Mouse (Mus musculus): ENCODE data around the gene Pick1. TPM values are rescaled to one million over a fixed set of nuclear protein-coding genes. Genes with fewer than 3 reads are reported as not detected.

Gene Pick1
- total RNA-seq, 1 experiment = 61.0 TPM

DNA sequence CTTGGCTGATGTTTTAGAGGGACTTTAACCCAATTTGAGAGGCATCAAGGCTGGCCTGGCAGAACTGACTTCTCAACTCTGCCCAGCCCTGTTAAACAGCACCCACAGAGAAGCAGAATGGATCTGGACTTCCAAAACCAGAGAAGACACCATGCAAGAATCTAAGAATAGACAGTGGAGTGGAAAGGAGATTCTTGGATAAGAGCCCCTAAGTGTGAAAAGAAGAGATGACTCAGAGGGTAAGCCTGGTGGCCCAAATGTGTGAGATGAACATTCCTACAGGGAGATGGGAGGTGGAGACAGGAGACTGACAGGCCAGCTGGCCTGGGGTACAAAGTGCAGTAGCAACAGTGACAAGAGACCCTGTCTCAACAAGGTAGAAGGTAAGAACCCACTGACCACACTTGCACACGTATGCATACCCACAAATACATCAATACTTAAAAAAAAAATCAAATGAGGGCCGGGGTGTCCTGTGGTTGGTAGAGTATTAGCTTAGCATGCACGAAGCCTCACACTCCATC is 33.9 kb downstream of the Pick1 start:
- Histone ChIP-seq H3K27ac (ENCODE audit: insufficient read depth, low read depth, low read length, poor library complexity, severe bottlenecking) (no peak overlapping the region), H3K4me1 (ENCODE audit: control insufficient read depth in 2 of 2, insufficient read depth in 2 of 2, low read length in 2 of 2, poor library complexity in 1 of 2) (peaks cover 2% of the 10 kb centered on the region in 2 experiments; a peak in 2 of 4 replicates), H3K4me3 (ENCODE audit: insufficient read depth in 1 of 2, low read depth in 1 of 2, low read length in 2 of 2, poor library complexity in 1 of 2, severe bottlenecking in 1 of 2) (no peak overlapping the region), H3K9me3 (ENCODE audit: control insufficient read depth, insufficient read depth, low read depth, low read length) (no peaks in the 10 kb centered on the region), H3K36me3 (ENCODE audit: control insufficient read depth, insufficient read depth, low read length, poor library complexity, severe bottlenecking) (no peaks in the 10 kb centered on the region), H3K9ac (ENCODE audit: insufficient read depth, low read depth, low read length, poor library complexity, severe bottlenecking) (no peak overlapping the region)
- TF ChIP-seq HCFC1 (IDR thresholded peaks at IDR 0.05; ENCODE audit: borderline replicate concordance, insufficient read depth, low read length) = no peak
- TF ChIP-seq CHD2 (IDR thresholded peaks at IDR 0.05; ENCODE audit: low read depth, low read length) = no peak
- no peak for TF ChIP-seq ZC3H11A (IDR thresholded peaks at IDR 0.05; ENCODE audit: borderline replicate concordance, low read depth, low read length)
- no peak for TF ChIP-seq MAFK (IDR thresholded peaks at IDR 0.05; ENCODE audit: insufficient read depth, low read depth, low read length)
- no peak for TF ChIP-seq ZNF384 (IDR thresholded peaks at IDR 0.05; ENCODE audit: low read depth, low read length)
- no peak for DNase-seq (ENCODE audit: low read depth, low spot score)
- in situ Hi-C loops (cut with MboI; ENCODE audit: low sequenced_read_pairs in 2 of 2, unreplicated experiment in 2 of 2) = no loop called here

DNA sequence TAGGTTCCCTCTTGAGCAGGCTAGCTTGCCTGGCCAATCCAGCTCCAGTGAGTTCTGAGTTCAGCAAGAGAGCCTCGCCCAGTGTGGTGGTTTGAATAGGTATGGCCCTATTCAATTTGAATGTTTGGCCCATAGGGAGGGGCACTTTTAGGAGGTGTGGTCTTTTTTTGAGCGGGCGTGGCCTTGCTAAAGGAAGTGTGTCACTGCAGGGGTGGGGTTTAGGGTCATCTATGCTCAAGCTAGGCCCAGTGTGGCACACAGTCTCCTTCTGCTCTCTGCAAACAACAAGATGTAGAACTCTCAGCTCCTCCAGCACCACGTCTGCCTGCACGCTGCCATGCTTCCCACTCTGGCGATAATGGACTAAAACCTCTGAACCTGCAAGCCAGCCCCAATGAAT is 34.8 kb downstream of the Pick1 start:
- TF ChIP-seq ZC3H11A (IDR thresholded peaks at IDR 0.05; ENCODE audit: borderline replicate concordance, low read depth, low read length) (no peak), MAFK (IDR thresholded peaks at IDR 0.05; ENCODE audit: insufficient read depth, low read depth, low read length) (no peak), CHD2 (IDR thresholded peaks at IDR 0.05; ENCODE audit: low read depth, low read length) (no peak), ZNF384 (IDR thresholded peaks at IDR 0.05; ENCODE audit: low read depth, low read length) (no peak), HCFC1 (IDR thresholded peaks at IDR 0.05; ENCODE audit: borderline replicate concordance, insufficient read depth, low read length) (no peak)
- Histone ChIP-seq H3K9ac (ENCODE audit: insufficient read depth, low read depth, low read length, poor library complexity, severe bottlenecking) (no peak overlapping the region), H3K9me3 (ENCODE audit: control insufficient read depth, insufficient read depth, low read depth, low read length) (no peaks in the 10 kb centered on the region), H3K27ac (ENCODE audit: insufficient read depth, low read depth, low read length, poor library complexity, severe bottlenecking) (no peak overlapping the region), H3K4me1 (ENCODE audit: control insufficient read depth in 2 of 2, insufficient read depth in 2 of 2, low read length in 2 of 2, poor library complexity in 1 of 2) (peaks cover 2% of the 10 kb centered on the region in 2 experiments; a peak in 2 of 4 replicates), H3K36me3 (ENCODE audit: control insufficient read depth, insufficient read depth, low read length, poor library complexity, severe bottlenecking) (no peaks in the 10 kb centered on the region), H3K4me3 (ENCODE audit: insufficient read depth in 1 of 2, low read depth in 1 of 2, low read length in 2 of 2, poor library complexity in 1 of 2, severe bottlenecking in 1 of 2) (no peak overlapping the region)
- in situ Hi-C loops (cut with MboI; ENCODE audit: low sequenced_read_pairs in 2 of 2, unreplicated experiment in 2 of 2) = no loop called here
- no peak for DNase-seq (ENCODE audit: low read depth, low spot score)

DNA sequence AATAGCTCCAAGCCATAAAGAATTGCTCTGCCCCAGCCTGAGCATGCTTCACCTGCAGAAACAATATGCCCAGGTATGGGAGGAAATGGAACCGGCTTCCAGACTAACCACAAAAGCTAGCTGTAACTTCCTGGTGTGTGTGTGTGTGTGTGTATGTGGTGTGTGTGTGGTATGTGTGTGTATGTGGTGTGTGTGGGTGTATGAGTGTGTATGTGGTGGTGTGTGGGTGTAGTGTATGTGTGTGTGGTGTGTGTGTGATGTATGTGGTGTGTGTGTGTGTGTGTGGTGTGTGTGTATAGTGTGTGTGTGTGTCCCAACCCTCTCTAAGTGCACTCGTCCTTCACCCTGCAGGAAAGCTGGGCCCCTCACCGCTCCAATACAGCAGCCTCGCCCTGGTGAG is 36.4 kb downstream of the Pick1 start:
- in situ Hi-C loops (cut with MboI; ENCODE audit: low sequenced_read_pairs in 2 of 2, unreplicated experiment in 2 of 2) = no loop called here
- peaks cover 2% of the 10 kb centered on the region in 2 experiments; a peak in 2 of 4 replicates for H3K4me1 ChIP-seq (ENCODE audit: control insufficient read depth in 2 of 2, insufficient read depth in 2 of 2, low read length in 2 of 2, poor library complexity in 1 of 2)
- H3K9me3 ChIP-seq (ENCODE audit: control insufficient read depth, insufficient read depth, low read depth, low read length) = no peaks in the 10 kb centered on the region
- no peak overlapping the region for H3K27ac ChIP-seq (ENCODE audit: insufficient read depth, low read depth, low read length, poor library complexity, severe bottlenecking)
- DNase-seq (ENCODE audit: low read depth, low spot score) = no peak
- TF ChIP-seq HCFC1 (IDR thresholded peaks at IDR 0.05; ENCODE audit: borderline replicate concordance, insufficient read depth, low read length) (no peak), ZC3H11A (IDR thresholded peaks at IDR 0.05; ENCODE audit: borderline replicate concordance, low read depth, low read length) (no peak), MAFK (IDR thresholded peaks at IDR 0.05; ENCODE audit: insufficient read depth, low read depth, low read length) (no peak), ZNF384 (IDR thresholded peaks at IDR 0.05; ENCODE audit: low read depth, low read length) (no peak), CHD2 (IDR thresholded peaks at IDR 0.05; ENCODE audit: low read depth, low read length) (no peak)
- no peaks in the 10 kb centered on the region for H3K36me3 ChIP-seq (ENCODE audit: control insufficient read depth, insufficient read depth, low read length, poor library complexity, severe bottlenecking)
- H3K9ac ChIP-seq (ENCODE audit: insufficient read depth, low read depth, low read length, poor library complexity, severe bottlenecking) = no peak overlapping the region
- H3K4me3 ChIP-seq (ENCODE audit: insufficient read depth in 1 of 2, low read depth in 1 of 2, low read length in 2 of 2, poor library complexity in 1 of 2, severe bottlenecking in 1 of 2) = no peak overlapping the region

DNA sequence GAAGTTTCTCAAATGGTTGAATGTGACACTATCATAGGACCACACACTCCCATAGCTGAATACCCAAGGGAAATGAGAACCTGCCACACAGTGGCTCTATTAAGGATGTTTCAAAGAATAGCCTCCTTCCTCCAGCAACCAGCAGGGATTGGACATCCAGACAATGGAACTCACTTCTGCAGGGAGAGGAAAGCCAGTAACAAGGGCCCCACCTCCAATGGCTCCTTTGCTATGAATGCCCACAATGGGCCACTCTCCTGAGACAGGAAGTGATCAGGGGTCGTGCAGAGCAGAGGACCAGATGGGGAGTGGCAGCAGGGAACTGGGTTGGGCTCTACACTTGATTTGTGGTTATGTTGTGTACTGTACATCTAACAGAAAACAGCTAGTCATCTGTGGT is 39.5 kb downstream of the Pick1 start:
- no peak for DNase-seq (ENCODE audit: low read depth, low spot score)
- Histone ChIP-seq H3K9me3 (ENCODE audit: control insufficient read depth, insufficient read depth, low read depth, low read length) (no peaks in the 10 kb centered on the region), H3K27ac (ENCODE audit: insufficient read depth, low read depth, low read length, poor library complexity, severe bottlenecking) (no peak overlapping the region), H3K9ac (ENCODE audit: insufficient read depth, low read depth, low read length, poor library complexity, severe bottlenecking) (no peak overlapping the region), H3K4me1 (ENCODE audit: control insufficient read depth in 2 of 2, insufficient read depth in 2 of 2, low read length in 2 of 2, poor library complexity in 1 of 2) (peaks cover 0 to 2% of the 10 kb centered on the region in 2 experiments; a peak in 1 of 4 replicates), H3K4me3 (ENCODE audit: insufficient read depth in 1 of 2, low read depth in 1 of 2, low read length in 2 of 2, poor library complexity in 1 of 2, severe bottlenecking in 1 of 2) (no peak overlapping the region), H3K36me3 (ENCODE audit: control insufficient read depth, insufficient read depth, low read length, poor library complexity, severe bottlenecking) (no peaks in the 10 kb centered on the region)
- in situ Hi-C loops (cut with MboI; ENCODE audit: low sequenced_read_pairs in 2 of 2, unreplicated experiment in 2 of 2) = no loop called here
- no peak for TF ChIP-seq ZNF384 (IDR thresholded peaks at IDR 0.05; ENCODE audit: low read depth, low read length)
- no peak for TF ChIP-seq MAFK (IDR thresholded peaks at IDR 0.05; ENCODE audit: insufficient read depth, low read depth, low read length)
- no peak for TF ChIP-seq CHD2 (IDR thresholded peaks at IDR 0.05; ENCODE audit: low read depth, low read length)
- TF ChIP-seq ZC3H11A (IDR thresholded peaks at IDR 0.05; ENCODE audit: borderline replicate concordance, low read depth, low read length) = no peak
- no peak for TF ChIP-seq HCFC1 (IDR thresholded peaks at IDR 0.05; ENCODE audit: borderline replicate concordance, insufficient read depth, low read length)

Data from ES-E14 (cell line).